Mouse (Mus musculus) myocyte (in vitro differentiated cells): ENCODE measurements at regions not wholly inside any gene's neighbourhood (a gene's known extent, or its start where the extent isn't known, plus 50 kb on each side); places are given as distances from the start of the nearest gene placed in this dataset.

Experiments used
- MAX ChIP-seq: IDR thresholded peaks from one replicate; pipeline ENCODE4 v1.6.1; 2011; ENCODE audit warnings: low read depth, mild to moderate bottlenecking, control low read depth
- MYOD1 ChIP-seq, 3 experiments: IDR thresholded peaks; one replicate each; pipeline ENCODE4 v1.6.1; 2011; ENCODE audit warnings: control low read depth in 2 of 3, low read depth in 2 of 3, mild to moderate bottlenecking in 2 of 3, moderate library complexity in 1 of 3; ENCODE audit not compliant: insufficient read length in 2 of 3, control insufficient read depth in 1 of 3
- MYOG ChIP-seq, 3 experiments: IDR thresholded peaks; one replicate each; pipeline ENCODE4 v1.6.1; 2011; ENCODE audit warnings: control low read depth in 2 of 3, low read depth in 2 of 3, mild to moderate bottlenecking in 2 of 3; ENCODE audit not compliant: insufficient read length in 2 of 3, control insufficient read depth in 1 of 3, insufficient read depth in 1 of 3
- POLR2A ChIP-seq: IDR thresholded peaks from one replicate; pipeline ENCODE4 v1.6.1; 2011; ENCODE audit warnings: low read depth, mild to moderate bottlenecking, control low read depth, moderate library complexity; ENCODE audit not compliant: insufficient read length
- TCF3 ChIP-seq: IDR thresholded peaks from one replicate; pipeline ENCODE4 v1.6.1; 2011; ENCODE audit warnings: low read depth, control low read depth; ENCODE audit not compliant: insufficient read length
- USF1 ChIP-seq: IDR thresholded peaks from one replicate; pipeline ENCODE4 v1.6.1; 2011; ENCODE audit warnings: low read depth, mild to moderate bottlenecking, control low read depth, moderate library complexity

DNA sequence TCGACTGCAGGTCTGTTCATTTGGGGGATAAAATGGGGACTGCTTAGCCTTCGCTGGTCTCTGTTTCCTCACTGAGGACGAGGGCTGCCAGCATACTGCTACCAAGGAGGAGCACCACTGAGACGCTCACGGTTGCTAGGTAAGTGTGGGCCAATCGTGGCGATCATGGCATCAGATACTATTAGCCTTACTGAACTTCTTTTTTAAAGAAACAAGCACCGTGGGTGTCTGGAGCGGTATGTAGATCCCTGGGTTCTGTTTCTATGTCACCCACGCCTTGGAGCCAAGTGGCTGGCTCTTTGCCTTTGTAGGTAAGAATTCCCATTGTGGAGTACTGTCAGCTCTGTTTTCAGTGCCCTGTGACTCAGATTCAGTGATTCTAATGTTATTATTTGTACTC lies 172.1 kb upstream of the Arid2 start:
- no peak for TF ChIP-seq MAX
- no peak for TF ChIP-seq USF1
- no peak for TF ChIP-seq MYOG (IDR thresholded peaks at IDR 0.05; ENCODE audit: control insufficient read depth in 1 of 3, insufficient read depth in 1 of 3, insufficient read length in 2 of 3, low read depth in 2 of 3)
- no peak for TF ChIP-seq POLR2A
- TF ChIP-seq TCF3 = no peak
- no peak for TF ChIP-seq MYOD1 (IDR thresholded peaks at IDR 0.05; ENCODE audit: control insufficient read depth in 1 of 3, insufficient read length in 2 of 3, low read depth in 2 of 3)
